Mouse (Mus musculus) myocyte (in vitro differentiated cells): ENCODE measurements around the gene Gsk3b. TPM values are rescaled to one million over a fixed set of nuclear protein-coding genes. Genes with fewer than 3 reads are reported as not detected.

Experiments
- H3K27me3 ChIP-seq: one replicate; pipeline ENCODE4 v1.6.1; 2011; ENCODE audit not compliant: control insufficient read depth, insufficient read depth, insufficient read length
- H3K36me3 ChIP-seq: one replicate; pipeline ENCODE4 v1.6.1; 2011; ENCODE audit not compliant: control insufficient read depth, insufficient read depth
- H3K4me2 ChIP-seq: one replicate; pipeline ENCODE4 v1.6.1; 2011; ENCODE audit warnings: low read depth, control low read depth
- H3K4me3 ChIP-seq: one replicate; pipeline ENCODE4 v1.5.1; 2011; ENCODE audit warnings: mild to moderate bottlenecking, control low read depth, moderate library complexity
- H3K79me2 ChIP-seq: one replicate; pipeline ENCODE4 v1.6.1; 2011; ENCODE audit not compliant: control insufficient read depth, insufficient read depth
- H3ac ChIP-seq: one replicate; pipeline ENCODE4 v1.6.1; 2011; ENCODE audit not compliant: control insufficient read depth, insufficient read length
- CEBPB ChIP-seq: IDR thresholded peaks from 2 replicates; pipeline ENCODE4 v1.6.1; 2011; ENCODE audit warnings: mild to moderate bottlenecking, moderate library complexity; ENCODE audit not compliant: poor library complexity, insufficient read depth, severe bottlenecking
- E2F4 ChIP-seq: IDR thresholded peaks from one replicate; pipeline ENCODE4 v1.6.1; 2011; ENCODE audit warnings: mild to moderate bottlenecking, control low read depth, moderate library complexity; ENCODE audit not compliant: insufficient read depth
- MAX ChIP-seq: IDR thresholded peaks from one replicate; pipeline ENCODE4 v1.6.1; 2011; ENCODE audit warnings: low read depth, mild to moderate bottlenecking, control low read depth
- MYOD1 ChIP-seq, 3 experiments: IDR thresholded peaks; one replicate each; pipeline ENCODE4 v1.6.1; 2011; ENCODE audit warnings: control low read depth in 2 of 3, low read depth in 2 of 3, mild to moderate bottlenecking in 2 of 3, moderate library complexity in 1 of 3; ENCODE audit not compliant: insufficient read length in 2 of 3, control insufficient read depth in 1 of 3
- MYOG ChIP-seq, 3 experiments: IDR thresholded peaks; one replicate each; pipeline ENCODE4 v1.6.1; 2011; ENCODE audit warnings: control low read depth in 2 of 3, low read depth in 2 of 3, mild to moderate bottlenecking in 2 of 3; ENCODE audit not compliant: insufficient read length in 2 of 3, control insufficient read depth in 1 of 3, insufficient read depth in 1 of 3
- POLR2A ChIP-seq: IDR thresholded peaks from one replicate; pipeline ENCODE4 v1.6.1; 2011; ENCODE audit warnings: low read depth, mild to moderate bottlenecking, control low read depth, moderate library complexity; ENCODE audit not compliant: insufficient read length
- POLR2AphosphoS2 ChIP-seq: IDR thresholded peaks from one replicate; pipeline ENCODE4 v1.6.1; 2011; ENCODE audit warnings: low read depth, control low read depth; ENCODE audit not compliant: insufficient read length
- REST ChIP-seq: IDR thresholded peaks from one replicate; pipeline ENCODE4 v1.6.1; 2011; ENCODE audit warnings: mild to moderate bottlenecking, control low read depth, moderate library complexity; ENCODE audit not compliant: insufficient read depth, insufficient read length
- SRF ChIP-seq: IDR thresholded peaks from one replicate; pipeline ENCODE4 v1.6.1; 2011; ENCODE audit warnings: low read depth; ENCODE audit not compliant: control insufficient read depth, insufficient read length
- TCF12 ChIP-seq: IDR thresholded peaks from one replicate; pipeline ENCODE4 v1.6.1; 2011; ENCODE audit warnings: mild to moderate bottlenecking, control low read depth; ENCODE audit not compliant: poor library complexity, insufficient read depth, severe bottlenecking
- TCF3 ChIP-seq: IDR thresholded peaks from one replicate; pipeline ENCODE4 v1.6.1; 2011; ENCODE audit warnings: low read depth, control low read depth; ENCODE audit not compliant: insufficient read length
- USF1 ChIP-seq: IDR thresholded peaks from one replicate; pipeline ENCODE4 v1.6.1; 2011; ENCODE audit warnings: low read depth, mild to moderate bottlenecking, control low read depth, moderate library complexity
- polyA plus RNA-seq: library from polyadenylated mRNA; unstranded; fragments of >200 nt; fragmentation: generic; extraction: Trizol; gene quantifications from one replicate; pipeline ENCODE4 v1.2.1, GENCODE M21; 2012; ENCODE audit warnings: missing spikeins

The Gsk3b gene
- polyA plus RNA-seq, 1 experiment, result 18.7 TPM

DNA sequence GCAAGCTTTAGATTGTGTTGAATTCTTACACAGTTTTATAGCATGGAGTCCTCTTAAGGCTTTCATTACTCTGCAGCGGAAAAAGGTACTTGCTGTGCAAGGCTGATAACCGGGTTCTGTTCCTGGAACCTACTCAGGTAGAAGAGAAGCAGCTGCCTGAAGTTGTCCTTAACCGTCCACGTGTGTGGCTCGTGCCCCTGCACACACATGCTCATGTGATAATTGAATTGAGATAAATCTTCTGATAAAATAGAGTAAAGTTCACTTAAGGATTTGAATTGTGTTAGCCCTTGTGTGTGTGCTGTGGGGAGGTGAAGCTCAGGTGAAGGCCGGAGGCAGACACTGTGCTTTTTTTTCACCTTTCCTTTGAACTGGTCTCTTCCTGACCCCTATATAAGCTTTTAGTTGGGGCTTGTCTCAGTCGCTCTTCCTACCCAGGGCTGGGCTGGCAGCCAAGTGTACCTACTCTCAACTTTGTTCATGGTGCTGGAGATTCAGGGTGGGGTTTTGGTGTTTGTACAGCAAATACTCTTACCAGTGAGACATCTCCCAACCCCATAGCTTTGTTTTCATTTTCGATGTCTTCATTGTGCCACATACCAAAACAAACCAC is 96.0 kb downstream of the Gsk3b start:
- H3K4me3 ChIP-seq, result no peak overlapping the region
- no peak overlapping the region for H3ac ChIP-seq
- peaks cover 37% of the 10 kb centered on the region for H3K36me3 ChIP-seq
- no peak overlapping the region for H3K4me2 ChIP-seq
- H3K27me3 ChIP-seq, result no peaks in the 10 kb centered on the region
- TF ChIP-seq REST (no peak), POLR2AphosphoS2 (no peak), SRF (no peak), TCF3 (no peak), MAX (no peak), TCF12 (no peak), USF1 (no peak), MYOD1 (IDR thresholded peaks at IDR 0.05; ENCODE audit: control insufficient read depth in 1 of 3, insufficient read length in 2 of 3, low read depth in 2 of 3) (no peak), MYOG (IDR thresholded peaks at IDR 0.05; ENCODE audit: control insufficient read depth in 1 of 3, insufficient read depth in 1 of 3, insufficient read length in 2 of 3, low read depth in 2 of 3) (no peak), CEBPB (no peak), POLR2A (no peak), E2F4 (no peak)
- peaks cover 49% of the 10 kb centered on the region for H3K79me2 ChIP-seq

DNA sequence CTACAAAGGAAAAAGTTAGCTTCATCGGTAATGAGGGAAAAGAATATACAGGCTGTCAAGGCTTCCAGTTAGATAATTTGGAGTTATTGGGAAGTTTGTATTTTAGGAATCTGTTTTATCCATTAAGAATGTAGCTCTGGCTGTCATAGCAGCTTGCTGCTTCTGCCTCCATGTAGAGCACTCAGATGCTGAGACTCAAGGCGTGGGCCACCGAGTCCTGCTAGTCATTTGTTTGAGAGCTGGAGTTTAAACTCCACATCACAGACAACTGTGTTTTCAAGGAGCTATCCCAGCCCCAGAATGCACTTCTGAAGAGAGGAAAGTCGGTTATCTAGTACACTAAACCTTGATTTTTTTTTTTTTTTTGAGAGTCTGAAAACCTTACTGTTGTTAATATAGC is 101.2 kb downstream of the Gsk3b start:
- H3ac ChIP-seq, result no peak overlapping the region
- H3K27me3 ChIP-seq, result no peaks in the 10 kb centered on the region
- H3K79me2 ChIP-seq, result peaks cover 8% of the 10 kb centered on the region
- H3K4me2 ChIP-seq, result no peak overlapping the region
- TF ChIP-seq MYOG (IDR thresholded peaks at IDR 0.05; ENCODE audit: control insufficient read depth in 1 of 3, insufficient read depth in 1 of 3, insufficient read length in 2 of 3, low read depth in 2 of 3), result no peak
- no peak for TF ChIP-seq POLR2A
- TF ChIP-seq TCF12, result no peak
- no peak for TF ChIP-seq REST
- TF ChIP-seq CEBPB, result no peak
- no peak for TF ChIP-seq SRF
- TF ChIP-seq TCF3, result no peak
- no peak for TF ChIP-seq MAX
- no peak for TF ChIP-seq POLR2AphosphoS2
- TF ChIP-seq MYOD1 (IDR thresholded peaks at IDR 0.05; ENCODE audit: control insufficient read depth in 1 of 3, insufficient read length in 2 of 3, low read depth in 2 of 3), result no peak
- TF ChIP-seq E2F4, result no peak
- TF ChIP-seq USF1, result no peak
- H3K4me3 ChIP-seq, result no peak overlapping the region
- H3K36me3 ChIP-seq, result peaks cover 46% of the 10 kb centered on the region

DNA sequence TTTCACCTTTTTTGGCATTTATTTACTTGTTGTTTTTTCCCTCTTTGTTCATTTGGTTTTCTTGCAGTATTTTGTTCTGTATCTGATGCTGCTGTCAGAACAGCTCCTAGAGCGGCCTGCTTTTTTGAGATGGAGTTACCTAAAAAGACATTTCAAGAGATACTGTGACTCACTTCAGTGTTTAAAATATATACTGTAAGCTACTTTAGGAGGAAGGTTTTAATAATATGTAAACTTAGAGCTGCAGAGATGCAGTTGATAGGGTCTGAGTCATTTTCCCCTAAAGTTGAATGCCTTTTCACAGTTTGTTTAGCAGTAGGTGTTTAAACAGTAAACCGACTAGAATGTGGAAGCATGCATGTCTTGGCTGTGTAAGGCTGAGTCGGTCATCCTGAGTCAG is 101.7 kb downstream of the Gsk3b start:
- Histone ChIP-seq H3K36me3 (peaks cover 42% of the 10 kb centered on the region), H3K27me3 (no peaks in the 10 kb centered on the region), H3K4me3 (no peak overlapping the region), H3K4me2 (no peak overlapping the region), H3K79me2 (peaks cover 8% of the 10 kb centered on the region), H3ac (no peak overlapping the region)
- TF ChIP-seq USF1 (no peak), REST (no peak), TCF3 (no peak), E2F4 (no peak), POLR2AphosphoS2 (no peak), MYOG (IDR thresholded peaks at IDR 0.05; ENCODE audit: control insufficient read depth in 1 of 3, insufficient read depth in 1 of 3, insufficient read length in 2 of 3, low read depth in 2 of 3) (no peak), MAX (no peak), TCF12 (no peak), POLR2A (no peak), MYOD1 (IDR thresholded peaks at IDR 0.05; ENCODE audit: control insufficient read depth in 1 of 3, insufficient read length in 2 of 3, low read depth in 2 of 3) (no peak), SRF (no peak), CEBPB (no peak)

DNA sequence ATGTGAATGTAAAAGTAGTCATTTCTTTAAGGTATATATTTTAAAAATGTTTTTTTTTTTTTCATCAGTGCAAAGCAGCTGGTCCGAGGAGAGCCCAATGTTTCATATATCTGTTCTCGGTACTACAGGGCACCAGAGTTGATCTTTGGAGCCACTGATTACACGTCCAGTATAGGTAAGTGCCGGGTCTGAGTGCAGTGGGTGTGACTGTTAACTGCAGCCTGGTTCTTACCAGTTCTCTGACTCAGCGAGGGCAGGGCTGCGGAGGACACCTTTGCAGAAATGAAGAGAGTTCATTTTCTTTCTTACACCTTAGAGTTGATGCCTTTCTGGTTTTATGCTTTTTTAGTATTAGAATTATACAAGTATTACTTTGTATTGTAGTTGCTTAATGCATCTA is 102.7 kb downstream of the Gsk3b start:
- H3K4me2 ChIP-seq, result no peak overlapping the region
- TF ChIP-seq POLR2A (no peak), MYOD1 (IDR thresholded peaks at IDR 0.05; ENCODE audit: control insufficient read depth in 1 of 3, insufficient read length in 2 of 3, low read depth in 2 of 3) (no peak), CEBPB (no peak), POLR2AphosphoS2 (no peak)
- H3K79me2 ChIP-seq, result peaks cover under 1% of the 10 kb centered on the region
- no peak overlapping the region for H3ac ChIP-seq
- peaks cover 42% of the 10 kb centered on the region for H3K36me3 ChIP-seq
- no peak overlapping the region for H3K4me3 ChIP-seq
- H3K27me3 ChIP-seq, result no peaks in the 10 kb centered on the region

DNA sequence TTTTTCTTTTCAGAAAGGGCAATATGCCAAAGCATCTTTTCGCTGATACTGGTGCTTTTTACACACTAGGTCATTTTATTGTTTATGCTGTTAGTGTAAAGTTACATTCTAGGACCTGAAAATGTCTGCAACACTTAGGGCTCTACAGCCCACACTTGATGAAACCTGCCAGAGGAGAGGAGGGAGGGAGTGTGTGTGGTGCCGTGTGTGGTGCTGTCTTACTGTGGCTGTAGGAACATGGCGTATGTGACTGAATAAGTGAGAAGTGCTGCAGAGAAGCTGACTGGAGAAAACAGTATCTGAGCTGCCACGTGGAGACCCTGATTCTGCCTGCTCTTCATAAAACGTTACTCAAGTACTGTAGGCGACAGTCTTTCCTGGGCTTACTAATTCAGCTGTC is 103.8 kb downstream of the Gsk3b start:
- Histone ChIP-seq H3K4me2 (no peak overlapping the region), H3K36me3 (peaks cover 34% of the 10 kb centered on the region)
- TF ChIP-seq POLR2A, result no peak
- no peak for TF ChIP-seq SRF
- TF ChIP-seq POLR2AphosphoS2, result no peak
- TF ChIP-seq USF1, result no peak
- no peak for TF ChIP-seq REST
- TF ChIP-seq MYOG (IDR thresholded peaks at IDR 0.05; ENCODE audit: control insufficient read depth in 1 of 3, insufficient read depth in 1 of 3, insufficient read length in 2 of 3, low read depth in 2 of 3), result no peak
- TF ChIP-seq MAX, result no peak
- no peak for TF ChIP-seq TCF12
- TF ChIP-seq E2F4, result no peak
- TF ChIP-seq MYOD1 (IDR thresholded peaks at IDR 0.05; ENCODE audit: control insufficient read depth in 1 of 3, insufficient read length in 2 of 3, low read depth in 2 of 3), result no peak
- TF ChIP-seq TCF3, result no peak
- TF ChIP-seq CEBPB, result no peak

More for the DNA sequence above, 103.8 kb downstream of the Gsk3b start:
- Histone ChIP-seq H3ac (no peak overlapping the region), H3K27me3 (no peaks in the 10 kb centered on the region), H3K79me2 (no peaks in the 10 kb centered on the region), H3K4me3 (no peak overlapping the region)
